Mouse (Mus musculus) heart, adult 8-10 months (tissue): ENCODE data around the gene Runx1. TPM values are rescaled to one million over a fixed set of nuclear protein-coding genes. Genes with fewer than 3 reads are reported as not detected.

Source experiments
- DNase-seq: peaks from one replicate; pipeline ENCODE4 v3.0.0; 2022; ENCODE audit warnings: low spot score
- total RNA-seq, 4 experiments: library from RNA; stranded (reverse); gene quantifications; 2 replicates each; pipeline ENCODE4 v1.2.4; 2022

The Runx1 gene
- total RNA-seq, result 1 to 10 TPM; 1.3 to 3.3 (median 1.7) TPM

DNA sequence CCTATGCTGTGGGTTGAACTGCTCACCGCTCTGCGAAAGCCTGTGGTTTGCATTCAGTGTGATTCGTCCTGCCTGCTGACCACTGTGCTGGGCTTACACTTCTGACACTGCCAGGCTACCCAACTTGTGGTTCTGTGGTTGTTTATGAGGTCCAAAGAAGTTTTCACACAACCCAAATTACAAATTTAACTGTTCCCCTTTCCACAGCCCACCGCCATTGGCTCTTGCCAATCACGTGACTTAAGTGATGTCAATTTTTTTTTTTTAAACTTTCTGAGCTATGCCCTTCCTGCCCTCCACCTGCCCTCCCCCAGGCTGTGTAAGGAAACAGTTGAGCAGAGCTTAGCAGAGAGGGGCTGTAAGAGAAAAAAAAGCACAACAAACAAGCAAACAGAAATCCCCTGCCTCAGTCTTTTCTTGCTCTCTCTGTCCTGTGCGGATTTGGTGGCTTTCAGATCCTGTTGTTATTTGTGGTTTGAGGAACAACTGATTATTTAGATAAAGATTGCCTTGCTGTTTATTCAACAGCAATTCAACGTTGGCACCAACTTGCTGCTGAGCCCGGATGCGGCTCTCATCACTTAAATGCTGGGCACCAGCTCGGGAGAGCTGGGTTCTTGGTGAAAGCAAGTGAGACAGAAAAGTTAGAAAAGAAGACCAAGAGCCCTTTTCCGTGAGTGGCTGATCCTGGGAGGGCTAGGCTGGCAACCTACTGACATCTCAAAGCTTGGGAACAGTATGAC lies at the start of gene Runx1:
Runx1 (minus strand) TSS at position 242 of the 743 bp plus-strand sequence.
- peak; percentile 58 for DNase-seq

GRCm38 (mm10) chr16:92874015-92874414 lies 48.1 kb upstream of the Runx1 start:
- DNase-seq, result no peak

DNA sequence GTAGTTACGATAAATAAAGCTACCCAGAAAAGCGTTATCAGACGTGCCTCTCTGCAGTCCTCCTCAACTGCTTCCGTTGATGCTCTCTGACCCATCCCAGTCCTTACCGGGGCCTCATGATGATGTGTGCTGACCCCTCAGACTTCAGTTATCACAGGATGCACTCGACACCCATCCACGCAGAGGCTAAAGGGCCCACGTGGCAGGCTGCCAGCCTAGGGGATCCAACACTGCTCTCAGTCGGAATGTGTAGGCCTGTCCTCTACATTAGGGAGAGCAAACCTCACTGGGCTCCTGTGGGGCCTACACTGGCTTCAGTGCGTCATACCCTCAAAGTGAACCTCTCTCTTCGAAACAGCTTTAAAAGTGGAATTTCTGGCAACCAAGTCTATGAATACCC lies 45.8 kb upstream of the Runx1 start:
- no peak for DNase-seq

DNA sequence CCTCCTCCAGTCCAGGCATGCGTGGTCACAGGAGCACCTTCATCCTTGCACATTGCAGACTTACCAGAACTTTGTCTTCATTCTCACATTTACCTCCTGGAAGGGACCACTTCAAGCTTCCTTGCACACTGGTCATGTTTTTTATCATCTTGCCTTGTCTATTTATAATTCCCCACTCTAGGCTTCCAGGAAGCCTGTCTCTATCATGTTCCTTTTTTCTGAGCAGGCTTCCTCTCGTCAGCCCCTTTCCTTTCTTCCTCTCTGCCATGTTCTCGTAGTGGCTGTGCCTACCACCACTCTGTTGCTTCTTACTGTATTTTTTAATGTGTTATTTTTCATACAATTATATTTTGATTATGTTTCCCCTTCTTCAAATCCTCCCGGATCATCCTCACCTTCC lies 42.6 kb upstream of the Runx1 start:
- DNase-seq, result no peak

DNA sequence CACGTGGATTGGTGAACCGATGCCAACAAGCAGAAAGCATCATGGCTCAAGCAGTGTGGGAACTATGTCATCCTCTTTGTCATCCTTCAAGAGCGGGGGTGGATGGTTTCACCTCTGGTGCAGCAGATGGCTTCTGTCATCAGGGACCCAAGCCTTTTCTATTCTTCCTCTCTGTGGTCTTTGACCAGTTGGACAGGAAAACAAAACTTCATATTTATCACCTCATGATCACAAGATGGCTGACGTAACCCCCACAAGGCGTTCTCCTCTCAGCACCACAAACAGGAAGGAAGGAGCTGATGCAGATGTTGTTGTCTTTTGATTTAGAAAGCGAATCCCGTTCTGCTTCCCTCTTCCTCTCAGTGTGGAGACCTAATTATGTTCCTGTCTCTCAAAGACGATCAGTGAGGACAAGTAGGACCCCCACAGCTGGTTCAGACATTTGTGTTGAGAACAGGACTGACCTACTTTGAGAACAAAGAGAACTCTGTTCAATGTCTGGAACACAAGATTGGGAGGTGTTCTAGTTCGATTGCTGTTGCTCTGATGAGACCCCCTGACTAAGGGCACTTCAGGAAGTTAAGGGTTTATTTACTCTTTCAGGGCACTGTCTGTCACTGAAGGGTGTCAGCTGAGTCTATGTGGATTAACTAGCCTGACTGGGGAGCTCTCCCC lies 41.4 kb upstream of the Runx1 start:
- DNase-seq, result peak; percentile 63

- no peak for DNase-seq
Observed at GRCm38 (mm10) chr16:92865314-92865713, 39.4 kb upstream of the Runx1 start.

DNA sequence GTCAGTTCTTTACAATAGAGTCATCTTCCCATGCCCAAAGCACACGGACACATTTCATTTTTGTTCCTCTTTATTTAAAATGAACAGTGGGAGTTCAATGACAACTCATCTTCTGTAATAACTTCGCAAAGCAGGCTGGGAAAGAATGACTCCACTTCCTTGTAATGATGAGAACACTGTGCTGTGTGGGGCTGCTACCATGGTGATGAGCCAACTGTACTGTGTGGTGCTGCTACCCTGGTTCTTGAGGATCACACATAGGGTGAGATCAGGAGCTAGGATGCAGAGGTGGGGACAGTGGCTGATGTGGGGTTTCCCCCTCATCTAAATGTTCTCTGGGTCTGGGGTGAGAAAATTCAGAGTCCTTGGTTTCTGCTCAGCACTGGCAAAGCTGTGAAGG lies 38.2 kb upstream of the Runx1 start:
- no peak for DNase-seq

DNA sequence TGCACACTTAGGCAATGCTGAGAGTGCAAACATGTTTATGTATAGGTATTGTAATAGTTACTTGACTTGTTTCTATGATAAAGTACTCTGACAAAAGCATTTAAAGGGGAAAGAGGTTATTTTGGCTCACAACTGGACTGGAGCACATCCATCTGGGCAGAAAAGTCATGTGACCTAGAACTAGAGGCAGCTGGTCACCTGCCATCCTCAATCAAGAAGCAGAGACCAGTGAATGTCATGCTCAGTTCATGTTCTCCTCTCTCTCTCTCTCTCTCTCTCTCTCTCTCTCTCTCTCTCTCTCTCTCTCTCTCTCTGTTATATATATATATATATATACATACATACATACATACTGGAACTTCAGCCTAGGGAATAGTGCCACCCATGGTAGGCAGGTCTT lies 37.2 kb upstream of the Runx1 start:
- DNase-seq, result no peak

DNA sequence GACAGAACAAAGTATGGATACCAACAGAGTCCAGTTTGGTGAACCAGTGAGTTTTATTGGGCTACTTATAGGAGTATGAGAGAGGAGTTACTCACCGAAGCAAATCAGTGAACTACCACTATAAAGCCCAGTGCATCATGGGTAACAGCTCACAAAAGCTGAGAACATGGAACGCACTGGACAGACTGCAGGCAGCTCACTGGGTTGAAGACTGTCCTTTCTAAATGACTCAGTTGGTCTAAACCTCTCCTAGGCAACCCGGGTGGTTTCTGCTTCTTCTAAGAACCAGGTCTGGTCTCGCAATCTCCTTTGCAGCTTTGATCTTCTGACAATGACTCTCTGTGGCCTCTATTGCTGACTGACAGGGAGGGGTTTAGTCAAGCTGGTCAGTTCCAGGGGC lies 36.5 kb upstream of the Runx1 start:
- no peak for DNase-seq

- no peak for DNase-seq
Observed at GRCm38 (mm10) chr16:92861571-92861970, 35.6 kb upstream of the Runx1 start.

DNA sequence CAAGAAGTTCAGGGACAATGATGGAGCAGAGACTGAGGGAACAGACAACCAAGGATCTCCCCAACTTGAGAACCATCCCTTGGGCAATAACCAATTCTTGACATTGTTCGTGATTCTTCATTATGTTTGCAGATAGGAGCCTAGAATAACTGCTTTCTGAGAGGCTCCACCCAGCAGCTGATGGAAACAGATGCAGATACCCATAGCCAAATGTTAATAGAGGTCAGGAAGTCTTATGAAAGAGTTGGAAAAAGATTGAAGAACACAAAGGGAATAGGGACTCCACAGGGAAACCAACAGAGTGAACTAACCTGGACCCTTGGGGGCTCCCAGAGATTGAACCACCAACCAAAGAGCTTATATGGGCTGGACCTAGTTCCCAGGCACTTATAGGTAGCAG lies 34.7 kb upstream of the Runx1 start:
- DNase-seq, result no peak

DNA sequence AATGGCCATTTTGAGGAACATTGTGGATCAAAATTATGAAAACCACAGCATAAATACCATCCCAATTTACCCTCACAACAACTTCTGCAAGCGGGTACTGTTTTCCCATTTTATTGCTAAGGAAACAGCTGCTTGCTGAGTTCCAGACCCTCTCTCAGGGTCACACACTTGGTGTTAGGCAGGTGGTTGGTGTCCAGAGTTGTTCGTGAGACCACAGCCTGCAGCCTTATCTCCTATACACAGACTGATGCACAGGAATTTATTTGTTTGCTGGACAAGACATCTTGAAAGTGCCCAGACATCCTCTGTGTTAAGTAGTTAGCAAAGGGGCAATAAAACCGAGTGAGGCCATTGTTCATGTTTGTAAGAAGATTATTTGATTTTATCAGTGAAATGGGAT lies 30.8 kb upstream of the Runx1 start:
- DNase-seq, result no peak

DNA sequence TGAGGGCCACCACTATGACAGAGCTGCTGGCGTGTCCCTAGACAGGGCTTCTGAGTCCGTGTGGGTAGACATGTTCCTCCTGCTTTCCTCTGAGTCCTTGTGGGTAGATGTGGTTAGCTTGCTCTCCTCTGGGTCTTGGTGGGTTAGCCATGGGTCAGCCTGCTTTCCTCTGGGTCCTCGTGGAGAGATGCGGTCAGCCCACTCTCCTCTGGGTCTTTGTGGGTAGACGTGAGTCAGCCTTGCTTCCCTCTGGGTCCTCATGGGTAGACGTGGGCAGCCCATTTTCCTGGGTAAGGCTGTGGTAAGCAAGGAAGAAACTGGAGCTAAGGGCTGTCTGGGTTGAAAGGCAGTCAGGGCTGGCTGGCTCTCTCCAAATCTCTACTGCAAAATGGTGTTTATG lies 26.3 kb upstream of the Runx1 start:
- DNase-seq, result no peak

GRCm38 (mm10) chr16:92850416-92850815 lies 24.5 kb upstream of the Runx1 start:
- DNase-seq, result no peak

DNA sequence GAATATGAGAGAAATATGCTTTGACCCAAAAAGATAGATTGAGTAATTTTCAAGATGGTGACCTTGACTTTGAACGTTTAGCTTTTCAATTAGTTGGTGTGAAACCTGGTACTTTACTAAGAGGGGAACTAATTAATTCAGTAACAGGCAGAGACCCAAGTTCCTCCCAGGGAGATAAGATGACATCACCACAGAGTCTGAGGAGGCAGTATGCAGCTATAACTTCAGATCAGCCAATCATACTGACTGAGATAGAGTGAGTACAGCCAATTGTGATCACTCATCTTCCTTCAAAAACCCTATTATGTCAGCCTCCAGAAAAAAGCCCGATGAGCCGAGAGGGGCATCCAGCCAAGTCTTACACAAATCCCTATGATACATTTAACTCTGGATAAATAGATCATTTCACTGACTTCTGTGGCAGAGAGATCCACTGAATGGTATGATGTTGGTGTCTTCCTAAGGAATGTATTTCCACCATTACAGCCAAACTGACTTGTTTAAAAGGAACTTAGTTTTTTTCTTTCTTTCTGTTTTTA lies 21.9 kb upstream of the Runx1 start:
- no peak for DNase-seq

GRCm38 (mm10) chr16:92845244-92846225 lies 19.6 kb upstream of the Runx1 start:
- DNase-seq, result no peak

GRCm38 (mm10) chr16:92838709-92839108 lies 12.8 kb upstream of the Runx1 start:
- DNase-seq, result no peak

DNA sequence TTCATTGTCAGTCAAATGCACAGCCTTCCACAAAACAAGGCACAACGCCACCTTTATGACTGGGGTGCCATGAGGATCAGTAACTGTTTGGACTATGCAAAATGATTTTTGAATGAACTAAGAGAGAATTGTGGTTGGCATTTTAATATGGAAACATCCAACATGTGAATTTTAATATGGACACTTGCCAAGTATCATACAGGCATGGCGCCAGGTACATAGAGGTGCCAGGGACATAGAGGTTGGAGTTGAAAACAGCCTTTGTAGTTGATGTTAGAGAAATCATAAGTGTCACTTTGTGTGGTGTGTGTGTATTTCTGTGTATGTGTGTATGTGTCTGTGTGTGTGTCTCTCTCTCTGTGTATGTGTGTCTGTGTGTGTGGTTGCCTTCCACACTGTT lies 5.4 kb upstream of the Runx1 start:
- no peak for DNase-seq

DNA sequence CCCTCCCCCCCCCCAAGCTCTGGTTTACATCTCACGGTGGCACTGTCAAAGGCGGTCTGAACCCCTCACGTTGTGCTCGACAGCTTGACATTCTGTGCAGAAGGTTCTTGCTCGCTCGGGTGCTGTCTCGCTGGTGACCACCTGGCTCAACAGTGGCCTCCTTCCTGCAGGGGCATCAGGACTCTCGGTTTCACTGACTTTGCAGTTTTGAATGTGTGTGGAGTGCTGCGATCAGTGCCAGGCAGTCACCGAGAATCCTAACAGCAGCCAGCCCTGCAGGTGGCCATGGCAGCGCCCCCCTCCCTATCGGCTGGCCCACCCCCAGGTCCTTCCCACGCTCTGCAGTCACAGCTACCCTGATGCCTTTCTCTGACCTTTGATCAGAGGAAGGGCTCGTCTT lies 4.5 kb upstream of the Runx1 start:
- DNase-seq, result no peak

GRCm38 (mm10) chr16:92828308-92828862 lies 2.4 kb upstream of the Runx1 start:
- DNase-seq, result no peak

GRCm38 (mm10) chr16:92827663-92828307 lies 1.8 kb upstream of the Runx1 start:
- no peak for DNase-seq
